Mouse (Mus musculus) lung, postnatal 36 days (tissue): Measurements from ENCODE around the gene Srpk1.

ENCODE experiments used
- DNase-seq: peaks from one replicate; pipeline ENCODE4 v3.0.0; 2022; ENCODE audit warnings: mixed read lengths

Srpk1 gene

DNA sequence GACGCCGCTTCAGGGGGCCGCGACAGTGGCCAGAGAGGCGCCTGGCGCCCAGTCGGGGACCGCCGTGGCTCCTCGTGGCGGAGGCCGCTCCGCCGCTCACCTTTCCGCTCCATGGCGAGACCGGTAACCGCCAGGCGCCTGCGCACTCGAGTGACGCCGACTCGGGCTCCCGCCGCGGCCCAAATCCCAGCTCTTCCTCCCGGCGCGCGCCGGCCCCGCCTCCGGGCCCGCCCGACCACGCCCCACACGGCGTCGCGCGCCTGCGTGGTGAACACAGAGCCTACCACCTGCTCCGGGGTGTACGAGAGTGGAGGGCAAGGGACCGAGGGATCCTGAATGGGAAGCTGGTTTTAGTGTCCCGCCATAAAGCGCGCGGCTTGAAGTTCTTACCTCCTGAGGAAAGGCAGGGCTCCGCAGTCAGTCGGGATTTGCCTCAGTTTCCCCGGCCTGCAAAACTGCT is at the start of gene Srpk1:
Gene Srpk1 (minus strand): TSS at position 410 of the 460 bp plus-strand sequence.
- peak; percentile 92 for DNase-seq

DNA sequence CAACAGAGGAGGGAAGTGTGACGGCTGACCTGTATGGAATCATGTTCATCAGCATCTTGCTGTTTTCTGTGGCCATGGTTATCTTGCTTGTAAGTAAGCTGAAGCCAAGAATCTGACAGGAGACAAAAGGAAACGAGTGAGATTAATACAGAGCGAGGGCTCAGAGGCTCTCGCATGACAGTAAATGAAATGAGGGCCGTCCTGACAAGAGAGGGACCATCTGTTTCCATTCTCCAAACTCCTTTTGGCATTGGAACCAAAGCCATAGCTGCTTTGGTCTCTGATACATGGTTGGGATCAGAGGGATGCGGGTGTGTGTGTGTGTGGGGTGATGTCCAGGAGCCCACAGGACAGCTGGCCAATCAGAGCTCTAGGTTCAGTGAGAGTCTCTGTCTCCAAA is 37.1 kb upstream of the Srpk1 start:
- no peak for DNase-seq

DNA sequence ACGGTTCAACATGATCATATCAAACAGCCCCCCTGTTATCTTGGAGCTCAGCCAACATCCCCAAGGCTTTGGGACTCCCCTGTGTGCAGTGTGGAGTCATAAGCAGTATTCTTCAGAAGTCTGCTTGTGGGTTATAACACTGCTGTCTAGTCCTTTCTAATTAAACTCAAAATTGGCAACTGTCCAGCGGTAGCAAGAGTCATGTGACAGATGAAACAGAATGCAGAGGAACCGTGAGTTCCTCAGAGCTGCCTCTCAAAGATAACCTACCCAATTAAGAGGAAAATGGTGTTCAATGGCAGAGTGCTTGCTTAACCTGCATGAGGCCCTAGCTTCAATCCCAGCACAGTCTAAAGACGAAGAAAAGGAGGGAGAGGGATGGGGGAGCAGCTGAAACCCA is 35.4 kb upstream of the Srpk1 start:
- no peak for DNase-seq

DNA sequence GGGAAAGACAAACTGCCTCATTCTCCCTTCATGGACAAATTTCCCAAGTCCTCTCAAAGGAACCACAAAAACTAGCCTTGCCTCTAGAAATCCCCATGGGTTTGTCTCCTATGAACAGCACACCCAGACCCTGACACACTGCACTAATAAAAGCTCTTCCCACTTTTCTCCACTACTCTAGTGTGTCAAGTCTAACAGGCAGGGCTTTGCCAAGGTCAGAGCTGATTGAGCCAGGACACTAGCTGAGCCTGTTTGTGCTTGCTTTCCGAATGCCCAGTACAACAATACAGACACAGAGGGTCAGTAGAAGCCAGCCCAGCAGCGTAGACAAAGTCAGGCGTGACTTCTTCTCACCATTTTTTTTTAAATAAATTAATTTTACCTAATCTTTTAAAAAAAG is 27.8 kb upstream of the Srpk1 start:
- no peak for DNase-seq

DNA sequence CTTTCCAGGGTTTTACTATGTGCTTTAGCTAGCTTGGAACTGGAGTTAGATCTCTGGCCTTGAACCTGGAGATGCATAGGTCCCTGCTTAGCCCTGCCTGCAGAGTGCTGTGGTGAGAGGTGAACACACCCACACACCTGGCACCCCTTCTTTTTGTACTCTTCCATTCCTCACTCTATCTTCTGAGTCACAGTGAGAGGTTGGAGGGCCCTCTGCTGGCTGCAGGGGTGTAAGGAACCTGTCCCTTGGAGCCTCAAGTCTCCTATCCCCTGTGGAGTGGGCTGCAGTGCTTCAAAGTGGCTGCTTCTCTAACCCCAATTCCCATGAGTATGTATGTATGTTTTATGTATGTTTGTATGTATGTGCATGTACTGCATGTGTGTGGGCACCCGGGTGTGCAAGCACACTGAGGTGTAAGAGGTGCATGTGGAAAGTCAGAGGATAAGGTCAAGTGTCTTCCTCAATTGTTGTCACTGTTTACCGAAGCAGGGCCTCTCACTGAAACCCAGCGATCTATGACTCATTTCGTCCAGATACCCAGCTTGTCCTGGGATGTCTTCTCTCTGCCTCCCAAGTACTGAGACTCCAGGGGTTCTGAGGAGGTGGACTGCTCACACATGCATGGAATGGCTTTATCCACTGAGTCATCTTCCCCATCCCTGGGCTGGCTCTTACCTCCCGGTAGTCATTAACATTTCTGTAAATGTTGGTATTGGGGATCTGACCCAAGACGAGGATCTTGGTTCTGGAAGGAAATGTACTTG is 26.3 kb upstream of the Srpk1 start:
- DNase-seq: peak; percentile 53

DNA sequence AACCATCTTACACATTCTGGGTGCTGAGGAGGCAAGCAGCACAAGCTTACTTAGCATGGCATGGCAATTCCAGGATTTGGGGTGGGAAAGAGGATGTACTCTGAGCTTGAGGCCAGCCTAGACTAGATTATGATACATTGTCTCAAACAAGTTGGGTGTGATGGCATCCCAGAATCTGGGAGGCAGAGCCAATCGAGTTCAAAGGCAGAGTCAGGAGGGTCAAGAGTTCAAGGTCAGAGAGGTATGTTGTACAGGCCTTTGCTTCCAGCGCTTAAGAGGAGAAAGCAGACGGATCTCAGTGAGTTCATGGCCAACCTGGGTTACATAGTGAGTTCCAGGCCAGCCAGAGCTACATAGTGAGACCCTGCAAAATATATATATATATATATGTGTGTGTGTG is 23.7 kb upstream of the Srpk1 start:
- no peak for DNase-seq

DNA sequence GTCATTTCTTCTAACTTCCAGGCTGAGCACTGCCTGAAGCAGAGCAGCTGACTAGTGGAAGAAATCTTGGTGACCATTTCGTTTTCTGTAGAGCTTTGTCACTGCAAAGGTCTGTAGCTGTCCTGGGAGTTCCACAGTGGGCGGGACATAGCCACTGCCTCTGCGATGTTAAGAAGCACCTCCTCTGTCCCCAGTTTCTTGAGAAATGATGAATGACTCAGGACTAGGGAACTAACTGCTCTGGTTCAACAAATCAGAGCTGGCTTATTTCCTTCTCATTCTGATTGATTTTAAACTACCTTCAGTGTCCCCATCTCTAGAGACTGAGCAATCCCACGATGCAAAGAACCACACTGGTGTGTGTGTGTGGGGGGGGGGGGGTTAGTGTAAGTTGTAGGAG is 21.6 kb upstream of the Srpk1 start:
- no peak for DNase-seq

DNA sequence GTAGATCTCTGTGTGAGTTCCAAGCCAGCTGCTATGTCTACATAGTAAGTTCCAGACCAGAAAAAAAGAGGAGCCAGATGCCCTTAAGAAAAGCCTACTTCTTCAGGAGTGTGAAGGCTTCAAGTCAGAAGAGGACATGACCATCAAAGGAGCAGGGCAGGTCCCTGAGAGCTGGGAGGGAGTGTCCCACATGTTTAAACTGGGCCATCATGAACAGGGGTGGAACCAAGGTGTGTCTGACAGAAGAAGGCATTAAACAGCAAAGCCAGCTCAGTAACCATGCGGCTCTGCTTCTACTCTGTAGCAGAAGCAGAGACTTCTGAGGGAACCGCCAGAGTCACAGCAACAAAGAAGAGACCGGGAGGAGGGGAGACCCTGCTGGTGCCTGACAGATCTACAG is 21.2 kb upstream of the Srpk1 start:
- DNase-seq: no peak

DNA sequence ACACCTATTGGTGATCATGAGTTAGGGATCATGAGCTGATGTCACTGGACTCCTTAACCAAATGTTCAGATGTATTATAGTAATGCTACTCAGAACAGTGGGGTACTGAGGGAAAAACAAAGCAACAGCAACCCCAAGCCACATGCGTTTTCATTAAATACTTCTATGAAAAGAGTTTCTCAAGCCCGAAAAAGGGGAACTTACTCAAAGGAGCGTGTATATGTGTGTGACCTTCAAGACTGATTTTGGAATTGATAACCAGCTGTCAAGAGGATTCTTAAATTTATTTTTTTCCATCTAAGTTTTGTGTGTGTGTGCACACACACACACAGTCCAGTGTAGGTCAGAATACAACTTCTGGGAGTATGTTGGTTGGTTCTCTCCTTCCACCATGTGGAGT is 17.6 kb upstream of the Srpk1 start:
- DNase-seq: no peak

DNA sequence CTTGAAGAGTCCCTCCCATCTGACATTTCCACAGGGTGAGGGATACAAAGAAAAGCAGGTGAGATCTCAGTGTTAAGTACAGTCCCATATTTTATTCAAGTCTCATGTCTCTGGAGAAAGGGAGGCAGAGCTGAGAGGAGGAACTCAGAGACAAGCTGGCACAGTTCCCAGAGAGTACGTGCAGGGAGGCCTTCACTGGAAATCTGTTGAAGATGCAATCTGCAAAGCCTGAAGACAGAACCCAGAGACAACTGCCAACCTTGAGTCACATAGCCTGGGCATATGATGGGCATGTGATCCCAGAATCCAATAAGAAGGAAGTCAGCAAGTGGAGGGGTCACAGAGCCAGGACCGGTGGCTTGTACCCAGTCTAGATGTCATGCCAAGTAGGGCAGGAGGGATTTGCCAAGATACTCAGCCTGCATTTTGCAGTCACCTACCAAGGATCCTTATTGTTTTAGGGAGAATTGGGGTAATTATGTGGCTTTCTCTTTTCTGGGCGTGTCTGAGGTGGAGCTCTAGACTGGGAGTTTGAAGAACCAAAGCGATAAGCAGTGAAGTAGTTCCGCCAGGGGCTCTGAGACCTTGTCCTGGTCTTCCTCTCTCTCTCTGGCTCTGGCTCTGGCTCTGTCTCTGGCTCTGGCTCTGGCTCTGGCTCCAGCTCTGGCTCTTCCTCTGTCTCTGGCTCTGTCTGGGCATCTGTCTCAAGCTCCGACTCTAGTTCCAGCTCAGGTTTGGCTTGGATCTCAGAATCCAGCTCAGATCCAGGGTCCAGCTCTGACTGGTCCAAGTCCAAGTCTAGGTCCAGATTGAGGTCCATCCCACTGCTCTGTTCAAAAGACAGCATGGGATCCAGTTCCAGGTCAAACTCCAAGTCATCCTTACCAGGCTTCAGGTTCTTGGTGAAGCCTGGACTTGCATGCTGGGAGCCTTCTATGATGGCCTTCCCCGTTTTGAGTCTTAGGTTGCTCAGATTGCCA is 15.5 kb upstream of the Srpk1 start:
- DNase-seq: no peak

DNA sequence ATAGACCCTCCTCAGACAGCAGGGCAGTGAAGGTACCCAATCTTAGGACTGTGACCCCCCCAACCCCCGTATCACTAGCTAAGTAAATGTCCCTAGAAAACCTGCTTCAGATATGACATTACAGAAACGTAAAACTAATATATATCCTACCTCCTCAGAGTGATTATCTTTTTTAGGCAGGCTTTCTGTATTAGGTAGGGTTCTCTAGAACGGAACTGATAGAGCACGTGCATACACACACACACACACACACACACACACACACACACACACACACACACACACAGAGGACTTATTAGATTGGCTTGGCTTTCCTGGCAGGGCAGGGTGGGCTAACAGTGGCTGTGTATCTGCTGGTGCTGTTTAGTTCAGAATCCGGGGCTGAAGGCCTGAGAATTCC is 13.3 kb upstream of the Srpk1 start:
- no peak for DNase-seq

DNA sequence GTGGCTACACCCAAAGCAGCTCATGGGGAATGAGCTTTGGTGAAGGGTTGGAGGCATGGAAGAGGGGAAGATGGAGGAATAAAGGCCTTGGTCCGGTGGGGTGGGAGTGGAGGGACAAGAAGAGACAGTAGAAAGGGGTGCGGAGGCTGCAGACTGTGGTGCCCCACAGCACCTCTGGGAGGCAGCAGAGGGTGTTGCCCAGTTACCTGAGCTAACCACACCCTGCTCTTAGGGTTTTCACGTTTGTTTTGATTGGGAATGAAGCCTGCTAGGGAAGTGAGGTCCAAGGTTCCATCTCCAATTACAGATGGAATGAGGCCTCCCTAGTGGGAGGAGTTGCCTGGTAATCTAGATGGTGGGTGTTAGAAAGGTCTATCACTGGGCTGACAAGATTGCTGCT is 6.6 kb upstream of the Srpk1 start:
- DNase-seq: peak; percentile 17

DNA sequence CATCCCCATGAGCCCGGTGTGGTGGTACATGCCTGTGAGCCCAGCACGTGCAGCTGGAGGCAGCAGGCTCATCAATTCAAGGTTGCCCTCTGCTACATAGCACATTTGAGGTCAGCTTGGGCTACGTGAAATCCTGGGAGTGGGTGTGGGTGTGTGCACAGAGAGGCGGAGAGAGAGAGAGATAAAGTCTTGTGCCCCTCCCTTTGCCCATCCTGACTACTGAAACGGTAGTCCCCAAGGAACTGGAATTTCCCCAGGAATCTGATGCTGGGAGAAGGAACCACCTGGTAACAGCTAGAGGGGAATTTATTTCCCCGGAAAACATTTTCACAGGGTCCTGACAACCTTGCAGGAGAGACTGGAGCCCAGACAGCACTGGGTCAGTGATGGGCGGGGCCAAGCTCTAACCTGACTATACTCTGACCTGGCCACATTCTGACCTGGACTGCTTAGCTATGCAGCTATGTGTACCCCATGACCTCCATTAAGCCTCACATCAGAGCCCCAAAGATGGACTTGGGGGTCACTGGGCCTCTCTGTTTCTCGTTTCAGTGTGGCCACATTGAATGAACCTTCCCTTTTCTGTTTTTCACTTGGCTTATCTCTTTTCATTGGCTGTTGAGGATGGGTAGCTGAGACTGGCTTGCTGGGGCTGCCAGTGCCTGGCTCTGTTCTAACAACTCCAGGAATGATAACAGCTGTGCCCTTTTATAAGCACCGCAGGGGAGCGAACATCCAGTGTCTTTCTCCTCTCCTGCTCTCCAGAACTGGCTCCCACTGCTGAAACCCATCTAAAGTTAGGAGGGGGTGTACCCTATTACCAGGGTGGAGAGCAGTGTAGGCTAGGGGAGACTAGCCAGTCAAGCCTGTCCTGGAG is 6.0 kb upstream of the Srpk1 start:
- DNase-seq: no peak

DNA sequence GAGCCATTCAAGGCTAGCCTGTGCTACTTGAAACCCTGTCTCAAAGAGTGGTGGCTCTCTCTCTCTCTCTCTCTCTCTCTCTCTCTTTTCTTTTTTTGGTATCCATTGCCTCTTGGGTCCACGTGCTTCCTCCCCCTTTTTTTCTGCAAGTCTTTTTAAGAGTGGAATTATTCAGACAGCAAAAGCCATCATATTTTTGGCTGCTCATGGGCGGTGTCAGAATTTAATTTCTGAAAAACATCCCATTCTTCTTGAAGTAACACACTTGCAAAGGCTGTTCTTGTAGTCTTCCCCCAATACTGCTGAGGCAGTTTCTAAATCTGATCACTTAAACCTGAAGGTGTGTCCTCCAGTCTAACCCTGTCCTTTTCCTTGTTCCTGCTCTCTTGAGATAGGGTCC is 4.4 kb upstream of the Srpk1 start:
- DNase-seq: no peak

DNA sequence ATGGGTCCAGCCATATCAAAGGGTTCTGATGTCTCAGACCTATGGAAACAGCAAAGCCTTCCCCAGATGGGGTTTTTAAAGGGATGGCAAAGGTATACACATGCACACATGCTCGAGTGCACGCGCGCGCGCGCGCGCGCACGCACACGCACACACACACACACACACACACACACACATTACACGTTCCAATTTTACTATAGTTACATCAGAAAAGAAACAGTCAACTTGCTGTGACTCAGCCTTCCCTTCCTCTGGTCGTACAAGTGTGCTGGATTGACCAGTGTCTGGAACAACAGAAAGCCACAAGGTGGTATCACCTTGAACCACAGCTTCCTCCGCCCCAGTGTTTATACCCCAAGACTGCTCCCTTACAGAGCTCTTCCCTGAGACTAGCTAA is 2.8 kb upstream of the Srpk1 start:
- DNase-seq: no peak

DNA sequence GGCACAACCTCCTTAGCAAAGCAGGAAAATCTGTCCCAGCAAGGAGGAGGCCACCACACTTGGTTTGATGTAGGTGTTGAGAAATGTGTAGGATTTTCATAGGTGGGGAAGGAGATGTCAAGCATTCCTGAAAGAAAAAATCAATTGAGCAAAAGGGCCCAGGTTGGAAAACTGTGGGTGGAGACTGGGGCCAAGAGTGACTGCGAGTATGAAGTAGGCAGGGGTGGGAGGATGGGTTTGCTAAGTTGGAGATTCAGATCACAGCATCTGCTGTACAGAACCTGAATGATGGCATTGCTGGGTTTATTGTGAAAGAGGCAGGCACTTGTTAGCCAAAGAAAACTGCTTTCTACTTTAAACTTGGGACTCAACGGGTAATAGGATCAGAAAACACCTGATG is 2.3 kb upstream of the Srpk1 start:
- DNase-seq: no peak

DNA sequence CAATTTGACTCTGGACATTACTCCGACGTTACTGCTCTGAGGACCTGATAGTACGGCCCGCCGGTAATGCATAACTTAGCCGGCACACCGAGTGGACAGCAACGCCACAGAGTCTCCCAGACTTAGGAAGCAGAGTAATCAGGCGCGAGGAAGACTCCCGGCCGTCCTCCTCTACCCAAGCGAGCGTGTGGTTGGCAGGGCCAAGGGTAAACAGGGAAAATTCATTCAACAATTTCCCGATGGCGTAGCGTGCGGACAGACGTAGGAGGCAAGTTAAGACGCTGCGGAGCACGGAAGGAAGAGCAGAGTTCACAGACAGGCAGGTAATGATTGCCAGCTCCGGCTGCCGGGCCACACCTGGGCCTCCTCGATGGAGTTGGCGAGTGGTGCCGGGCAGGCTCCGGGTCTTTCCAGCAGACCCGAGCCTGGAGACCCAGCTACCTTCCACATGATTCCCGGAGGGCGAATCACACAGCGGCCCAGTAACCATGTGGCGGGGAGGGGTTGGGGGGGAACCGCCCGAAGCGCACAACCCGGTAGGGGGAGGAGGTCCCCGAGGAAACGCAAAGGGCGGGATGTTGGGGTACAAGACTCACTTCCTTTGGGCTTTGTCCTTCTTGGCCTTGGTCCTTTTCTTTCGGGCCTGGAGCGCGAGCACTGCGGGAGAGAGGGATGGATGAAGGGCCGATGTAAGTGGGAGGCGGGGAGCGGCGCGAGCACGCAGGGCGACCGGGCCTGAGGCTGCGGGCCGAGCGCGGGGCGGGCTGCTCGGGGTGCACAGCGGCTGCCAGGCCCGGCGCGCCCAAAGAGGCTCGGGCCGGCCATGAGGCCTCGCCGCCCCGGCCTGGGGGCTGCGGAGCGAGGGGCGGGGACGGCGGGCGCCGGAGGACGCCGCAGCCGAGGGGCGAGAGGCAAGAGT is 869 bp downstream of the Srpk1 start:
- DNase-seq: peak; percentile 43

DNA sequence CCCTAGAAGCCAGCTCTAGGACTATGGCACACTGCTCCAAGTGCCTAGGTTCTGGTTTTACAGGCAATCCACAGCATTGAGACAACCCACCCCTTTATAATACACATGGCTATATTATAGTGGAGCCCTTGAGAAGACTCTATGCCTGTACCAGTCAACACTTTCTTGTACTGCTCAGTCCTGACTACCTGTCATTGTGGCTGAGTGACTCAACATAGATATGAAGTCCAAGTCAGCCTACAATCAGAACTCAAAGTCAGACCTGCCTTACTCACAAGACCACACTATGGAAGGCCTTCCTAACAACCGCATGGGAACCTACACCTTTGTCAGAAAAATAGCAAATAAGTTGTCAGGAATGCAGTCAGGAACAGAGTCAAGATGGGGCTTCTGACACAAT is 3.7 kb downstream of the Srpk1 start:
- no peak for DNase-seq

DNA sequence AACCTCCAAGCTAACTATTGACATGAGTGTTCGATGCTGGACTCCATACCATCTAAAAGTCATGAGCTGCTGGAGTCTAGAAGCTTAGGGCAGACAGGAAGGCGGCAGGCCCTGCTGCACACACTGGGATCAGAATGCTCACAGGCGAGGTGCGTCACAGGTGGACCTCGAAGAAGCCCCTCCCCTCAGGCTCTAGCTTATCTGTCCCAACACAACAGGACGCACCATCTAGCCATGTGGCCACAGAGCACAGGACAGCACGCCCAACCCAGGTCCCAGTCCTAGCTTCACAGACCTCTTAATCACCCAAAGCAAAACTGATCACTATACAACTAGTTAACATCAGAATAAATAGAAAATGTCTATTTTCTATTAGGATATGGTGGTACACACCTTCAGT is 4.4 kb downstream of the Srpk1 start:
- DNase-seq: no peak

DNA sequence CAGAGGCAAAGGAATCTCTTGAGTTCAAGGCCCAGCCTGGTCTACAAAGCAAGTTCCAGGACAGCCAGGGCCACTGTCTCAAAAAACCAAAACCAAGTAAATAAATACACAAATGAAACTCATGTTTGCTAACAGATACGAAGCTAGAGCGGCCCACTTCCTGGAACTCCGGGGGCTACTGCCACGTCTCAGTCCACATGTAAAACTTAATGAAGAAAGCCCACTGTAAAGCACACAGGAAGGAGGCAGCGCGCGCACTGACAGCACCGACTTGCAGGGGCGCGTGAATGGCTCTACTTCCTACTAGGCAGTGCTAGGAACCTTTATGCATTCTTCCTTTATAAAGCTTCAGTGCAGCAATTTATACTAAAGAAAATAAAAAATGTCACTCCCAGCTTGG is 4.9 kb downstream of the Srpk1 start:
- DNase-seq: no peak

DNA sequence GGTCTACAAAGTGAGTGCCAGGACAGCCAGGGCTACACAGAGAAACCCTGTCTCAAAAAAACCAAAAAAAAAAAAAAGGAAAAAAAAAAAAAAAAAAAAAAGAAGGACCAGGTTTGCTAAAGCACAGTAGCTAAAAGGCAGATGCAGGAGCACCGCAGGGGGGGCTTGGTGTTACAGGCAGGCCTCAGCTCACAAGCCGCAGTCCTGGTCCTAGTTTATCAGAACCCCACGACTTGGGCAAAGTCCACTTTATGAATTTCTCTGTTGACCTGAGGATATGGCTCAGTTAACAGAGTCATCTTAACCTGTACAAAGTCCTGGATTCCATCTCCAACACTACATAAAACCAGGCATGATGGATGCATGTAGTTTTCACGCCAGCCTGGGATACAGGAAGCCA is 7.2 kb downstream of the Srpk1 start:
- no peak for DNase-seq

DNA sequence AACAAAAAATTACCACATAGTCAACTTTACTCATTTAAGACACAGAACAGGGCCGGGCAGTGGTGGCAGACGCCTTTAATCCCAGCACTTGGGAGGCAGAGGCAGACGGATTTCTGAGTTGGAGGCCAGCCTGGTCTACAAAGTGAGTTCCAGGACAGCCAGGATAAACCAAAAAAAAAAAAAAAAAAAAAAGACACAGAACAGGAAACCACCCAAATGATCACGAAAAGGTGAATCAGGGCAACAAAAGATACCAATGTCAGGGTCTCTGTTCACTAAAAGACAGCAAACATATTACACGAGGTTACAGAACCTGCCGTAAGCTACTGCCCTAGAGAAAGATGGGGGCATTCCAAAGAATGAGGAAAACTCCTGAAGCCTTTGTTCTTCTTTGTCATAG is 9.4 kb downstream of the Srpk1 start:
- DNase-seq: no peak
